Mouse (Mus musculus) thymus, adult 2 months (tissue): ENCODE results near the gene Slc23a2.

Experiments
- CTCF ChIP-seq: fragments of 200-500 bp; IDR thresholded peaks from 2 replicates; pipeline ENCODE4 v1.5.1; 2012; ENCODE audit warnings: mild to moderate bottlenecking, control low read depth, low read length, moderate library complexity, borderline replicate concordance; ENCODE audit not compliant: control insufficient read depth, poor library complexity, insufficient read depth; ENCODE audit errors: extremely low read depth
- POLR2A ChIP-seq: fragments of 200-500 bp; IDR thresholded peaks from 2 replicates; pipeline ENCODE4 v1.6.1; 2012; ENCODE audit warnings: mild to moderate bottlenecking, low read length, control low read depth, moderate library complexity; ENCODE audit not compliant: control insufficient read depth, poor library complexity, insufficient read depth; ENCODE audit errors: extremely low read depth

DNA sequence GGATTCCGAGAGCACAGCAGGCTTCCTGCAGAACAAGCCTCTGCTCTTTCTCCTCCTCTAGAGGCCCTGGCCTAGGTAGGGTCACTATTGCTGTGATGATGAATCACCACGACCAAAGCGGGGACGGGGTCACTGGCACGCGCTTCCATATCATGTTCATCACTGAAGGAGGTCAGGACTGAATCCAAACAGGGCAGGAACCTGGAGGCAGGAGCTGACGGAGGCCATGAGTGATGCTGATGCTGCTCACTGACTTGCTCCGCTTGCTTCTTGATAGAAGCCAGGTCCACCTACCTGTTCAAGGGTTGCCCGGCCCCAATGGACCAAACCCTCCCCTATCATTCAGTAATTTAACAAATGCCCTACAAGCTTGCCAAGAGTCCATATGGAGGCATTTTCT is 35.9 kb downstream of the Slc23a2 start:
- no peak for TF ChIP-seq CTCF
- no peak for TF ChIP-seq POLR2A
